Mouse (Mus musculus) right cerebral cortex, postnatal 4 days (tissue): ENCODE data around the gene Loxl3.

Experiments used
- DNase-seq: peaks from one replicate; pipeline ENCODE4 v3.0.0-alpha.2; 2022

Gene Loxl3

DNA sequence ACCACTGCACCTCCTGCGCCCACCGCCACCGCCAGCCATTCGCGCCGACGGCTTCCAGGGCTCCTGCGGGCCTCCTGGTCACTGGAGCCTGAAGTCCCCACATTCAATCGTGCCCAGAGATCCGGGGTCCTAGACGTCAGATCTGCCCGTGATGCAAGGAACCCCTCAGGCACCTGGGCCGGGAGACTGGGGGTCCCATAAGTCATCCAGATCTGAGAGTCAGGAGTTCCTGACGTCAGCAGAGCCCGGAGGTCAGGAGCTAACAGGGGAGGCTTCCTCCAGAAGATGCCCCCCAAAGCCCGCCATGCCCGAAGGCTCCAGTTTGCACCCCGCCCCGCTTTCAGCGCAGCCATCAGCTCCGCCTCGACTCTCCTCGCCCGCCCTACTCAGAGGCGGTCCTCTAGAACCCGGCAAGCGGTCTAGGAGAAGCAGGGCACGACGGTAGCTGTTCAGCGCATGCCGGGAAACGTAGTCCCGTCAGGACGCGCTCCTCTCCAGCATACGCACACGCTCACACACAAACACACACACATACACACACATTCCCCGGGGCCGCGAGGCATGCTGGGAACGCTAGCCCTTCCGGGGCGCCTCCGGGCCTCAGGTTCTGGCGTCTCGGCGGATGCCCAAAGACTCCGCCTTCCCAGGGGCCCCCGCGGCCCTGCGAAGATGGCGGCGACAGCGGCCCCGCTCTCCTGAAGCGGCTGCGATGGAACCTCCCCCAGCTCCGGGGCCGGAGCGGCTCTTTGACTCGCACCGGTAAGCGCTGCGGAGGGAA, 20.3 kb downstream of the Loxl3 start, which contains the start of gene Aup1:
Aup1 (plus strand) TSS at position 448 of the 778 bp plus-strand sequence.
- peak; percentile 94 for DNase-seq

DNA sequence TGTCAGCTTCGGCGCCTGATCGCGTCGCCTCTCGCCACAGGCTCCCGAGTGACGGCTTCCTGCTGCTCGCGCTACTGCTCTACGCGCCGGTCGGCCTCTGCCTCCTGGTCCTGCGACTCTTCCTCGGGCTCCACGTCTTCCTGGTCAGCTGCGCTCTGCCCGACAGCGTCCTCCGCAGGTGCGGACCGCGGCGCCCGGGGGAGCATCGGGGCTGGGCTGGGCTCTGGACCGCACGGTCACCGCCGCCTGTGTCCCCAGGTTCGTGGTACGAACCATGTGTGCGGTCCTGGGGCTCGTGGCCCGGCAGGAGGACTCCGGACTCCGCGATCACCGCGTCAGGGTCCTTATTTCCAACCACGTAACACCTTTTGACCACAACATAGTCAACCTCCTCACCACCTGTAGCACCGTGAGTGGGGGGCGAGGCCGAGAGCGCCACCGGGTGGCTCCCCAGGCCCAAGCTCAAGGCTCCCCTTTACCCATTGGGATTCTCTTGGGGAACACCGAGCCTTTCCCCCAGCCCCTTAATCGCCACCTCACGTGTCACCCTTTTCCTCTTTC, 21.0 kb downstream of the Loxl3 start, which contains the start of gene Htra2:
Htra2 (minus strand) TSS at position 403 of the 561 bp plus-strand sequence.
- no peak for DNase-seq

DNA sequence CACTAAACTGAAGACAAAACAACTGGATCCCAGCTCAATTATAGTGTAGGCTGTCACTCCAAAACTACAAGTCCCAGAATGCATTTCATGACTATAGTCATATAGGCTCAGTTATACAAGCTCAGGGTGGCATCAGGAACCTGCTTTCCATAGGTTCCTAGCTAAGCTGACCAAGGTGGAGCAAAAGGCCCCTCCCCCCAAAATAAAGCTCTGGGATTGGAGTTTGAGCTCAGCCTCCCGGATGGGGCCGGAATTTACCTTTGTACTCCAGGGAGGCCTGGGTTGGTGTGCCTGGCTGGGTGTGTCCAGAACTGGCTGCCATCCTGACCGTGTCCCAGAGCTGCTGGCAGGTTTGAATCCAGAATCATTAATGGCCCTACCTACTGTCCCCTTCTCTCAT, 23.8 kb downstream of the Loxl3 start, which contains the start of gene Dqx1:
Dqx1 (plus strand) TSS at position 55 of the 400 bp plus-strand sequence.
- no peak for DNase-seq

DNA sequence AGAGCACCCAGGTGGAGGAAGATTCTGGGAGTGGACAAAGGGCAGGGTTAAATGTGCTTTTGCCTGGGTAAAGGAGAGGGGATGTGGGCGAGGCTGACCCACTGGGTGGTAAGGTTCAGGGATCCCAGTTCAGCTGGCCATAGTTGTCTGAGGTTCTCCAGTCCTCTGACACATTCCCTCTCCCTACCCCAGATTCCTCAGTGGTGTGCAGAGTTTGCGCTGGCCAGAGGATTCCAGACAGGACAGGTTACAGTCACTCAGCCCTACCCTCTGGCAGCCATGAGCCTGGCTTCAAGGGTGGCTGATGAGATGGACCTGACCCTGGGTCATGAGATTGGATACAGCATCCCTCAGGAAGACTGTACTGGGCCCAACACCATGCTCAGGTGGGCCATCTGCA, 24.8 kb downstream of the Loxl3 start:
- no peak for DNase-seq

DNA sequence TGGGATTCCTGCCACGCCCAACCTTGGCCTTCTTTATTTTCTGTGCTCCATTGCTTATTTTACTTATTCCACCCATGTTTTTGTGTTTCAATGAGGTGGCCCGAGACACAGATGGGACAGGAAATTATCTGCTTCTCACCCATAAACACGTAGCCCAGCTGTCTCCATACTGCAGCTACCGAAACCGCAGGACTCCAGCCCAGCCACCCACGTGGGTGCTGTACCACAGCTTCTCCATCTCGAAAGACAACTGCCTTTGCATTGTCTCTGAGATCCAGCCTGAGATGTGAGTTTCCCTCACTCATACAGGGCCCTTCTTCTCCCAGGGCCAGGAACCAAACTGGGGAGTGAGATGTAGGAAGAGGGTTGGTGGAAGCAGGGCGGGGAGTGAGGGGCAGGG, 32.0 kb downstream of the Loxl3 start:
- DNase-seq, result no peak

DNA sequence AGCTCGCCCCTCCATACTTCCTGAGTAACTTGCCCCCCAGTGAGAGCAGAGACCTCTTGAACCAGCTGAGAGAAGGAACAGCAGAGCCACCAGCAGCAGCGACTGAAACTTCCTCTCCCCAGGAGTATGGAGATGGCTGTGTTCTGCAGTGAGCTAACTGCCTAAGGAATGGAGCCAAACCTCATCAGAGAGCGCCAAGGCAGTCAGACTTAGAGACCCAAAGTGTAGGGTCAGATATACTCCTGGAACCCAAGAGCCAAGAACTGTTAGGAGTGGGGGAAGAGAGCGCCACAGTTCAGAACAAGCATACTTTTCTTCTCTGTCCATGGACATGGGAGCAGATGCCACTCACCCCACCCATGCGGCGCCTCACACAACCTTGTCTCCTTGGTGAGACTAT, 32.5 kb downstream of the Loxl3 start:
- no peak for DNase-seq

DNA sequence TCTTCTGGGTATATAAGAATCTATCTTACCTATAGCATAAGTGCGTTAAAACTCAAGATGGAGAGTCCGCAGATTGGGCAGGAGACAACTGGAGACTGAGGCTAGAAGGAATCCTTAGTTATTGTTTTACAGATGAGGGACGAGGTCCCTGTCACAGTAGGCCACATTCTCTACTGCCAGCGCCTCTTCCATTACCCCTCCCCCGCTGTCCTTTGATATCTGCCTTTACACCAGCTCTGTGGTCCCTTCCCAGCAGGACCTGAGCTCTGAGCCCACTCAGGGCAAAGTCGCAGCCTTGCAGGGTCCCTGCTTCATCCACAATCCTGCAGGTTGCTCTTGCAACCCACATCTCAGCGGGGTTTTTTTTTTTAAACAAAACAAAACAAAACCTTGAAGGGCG, 34.2 kb downstream of the Loxl3 start:
- no peak for DNase-seq

DNA sequence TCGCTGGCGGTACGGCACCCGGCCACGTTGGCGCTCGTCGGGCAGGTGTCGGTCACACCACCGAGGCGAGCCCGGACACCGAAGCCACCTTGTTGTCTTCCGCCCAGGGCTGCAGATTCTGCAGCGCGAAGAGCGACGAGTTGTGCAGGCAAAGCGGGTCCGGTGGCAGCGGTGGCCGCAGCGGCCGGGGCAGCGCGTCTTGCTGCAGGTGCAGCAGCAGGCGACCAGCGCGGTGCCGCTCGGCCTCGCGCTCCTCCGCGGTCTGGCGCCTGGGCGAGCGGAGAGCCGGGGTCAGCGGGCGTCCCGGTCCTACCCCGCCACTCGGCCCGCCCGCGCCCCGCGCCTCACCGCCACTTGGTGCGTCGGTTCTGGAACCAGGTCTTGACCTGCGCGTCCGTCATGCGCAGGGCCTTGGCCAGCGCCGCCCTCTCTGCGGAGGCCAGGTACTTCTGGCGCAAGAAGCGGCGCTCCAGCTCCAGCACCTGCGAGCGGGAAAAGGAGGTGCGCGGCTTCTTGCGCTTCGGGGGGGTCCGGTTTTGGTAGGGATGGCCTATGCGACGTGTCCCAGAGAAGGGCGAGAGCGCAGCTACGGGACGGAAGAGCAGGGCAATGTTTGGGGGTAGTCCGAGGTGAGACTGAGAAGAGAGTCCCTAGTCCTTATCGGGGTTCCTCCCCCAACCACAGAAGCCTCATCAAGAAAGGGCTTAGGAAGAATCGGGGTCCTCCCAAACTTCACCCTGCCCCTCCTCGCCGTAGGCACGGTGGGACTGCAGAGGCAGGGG, 34.9 kb downstream of the Loxl3 start:
- DNase-seq, result no peak

DNA sequence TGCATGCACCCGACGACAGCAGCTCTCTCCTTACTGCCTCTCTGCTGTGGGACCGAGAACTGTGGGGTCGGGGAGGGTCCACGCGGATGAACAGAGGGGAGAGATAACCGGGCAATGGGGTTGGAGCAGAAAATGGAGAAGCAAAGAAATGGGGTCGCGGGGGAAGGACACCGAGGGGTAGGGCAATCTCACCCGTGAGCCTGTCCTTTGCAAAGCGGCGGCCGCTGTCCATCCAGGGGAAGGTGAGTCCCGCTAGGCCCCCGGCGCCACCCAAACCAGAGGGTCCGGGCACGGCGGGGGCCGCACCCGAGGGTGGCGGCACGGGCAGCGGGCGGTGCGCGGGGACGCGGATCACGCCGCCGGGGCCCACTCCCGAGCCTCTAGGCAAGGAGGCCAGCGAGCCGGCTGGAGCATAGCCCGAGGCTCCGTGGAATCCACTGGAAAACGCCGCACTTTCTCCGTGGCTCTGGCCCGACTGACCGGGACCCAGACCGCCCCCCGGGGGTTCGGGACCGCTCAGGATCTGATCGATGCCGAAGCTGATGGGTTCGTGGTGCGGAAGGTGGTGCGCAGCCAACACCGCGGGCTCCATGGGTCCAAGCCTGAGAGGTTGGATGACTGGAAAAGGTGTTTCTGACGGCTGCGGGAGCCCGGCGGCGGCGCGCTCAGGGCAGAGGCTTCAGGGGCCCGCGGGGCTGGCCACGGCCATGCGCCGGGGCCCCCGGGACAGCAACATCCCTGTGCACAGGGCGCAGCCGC, 35.7 kb downstream of the Loxl3 start:
- DNase-seq, result no peak

DNA sequence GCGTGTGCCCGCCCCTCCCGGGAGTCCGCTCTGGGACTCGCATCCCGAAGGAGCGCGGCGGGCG, 36.1 kb downstream of the Loxl3 start, which contains the start of gene Tlx2:
Tlx2 (minus strand) TSS at position 47 of the 64 bp plus-strand sequence.
- no peak for DNase-seq

DNA sequence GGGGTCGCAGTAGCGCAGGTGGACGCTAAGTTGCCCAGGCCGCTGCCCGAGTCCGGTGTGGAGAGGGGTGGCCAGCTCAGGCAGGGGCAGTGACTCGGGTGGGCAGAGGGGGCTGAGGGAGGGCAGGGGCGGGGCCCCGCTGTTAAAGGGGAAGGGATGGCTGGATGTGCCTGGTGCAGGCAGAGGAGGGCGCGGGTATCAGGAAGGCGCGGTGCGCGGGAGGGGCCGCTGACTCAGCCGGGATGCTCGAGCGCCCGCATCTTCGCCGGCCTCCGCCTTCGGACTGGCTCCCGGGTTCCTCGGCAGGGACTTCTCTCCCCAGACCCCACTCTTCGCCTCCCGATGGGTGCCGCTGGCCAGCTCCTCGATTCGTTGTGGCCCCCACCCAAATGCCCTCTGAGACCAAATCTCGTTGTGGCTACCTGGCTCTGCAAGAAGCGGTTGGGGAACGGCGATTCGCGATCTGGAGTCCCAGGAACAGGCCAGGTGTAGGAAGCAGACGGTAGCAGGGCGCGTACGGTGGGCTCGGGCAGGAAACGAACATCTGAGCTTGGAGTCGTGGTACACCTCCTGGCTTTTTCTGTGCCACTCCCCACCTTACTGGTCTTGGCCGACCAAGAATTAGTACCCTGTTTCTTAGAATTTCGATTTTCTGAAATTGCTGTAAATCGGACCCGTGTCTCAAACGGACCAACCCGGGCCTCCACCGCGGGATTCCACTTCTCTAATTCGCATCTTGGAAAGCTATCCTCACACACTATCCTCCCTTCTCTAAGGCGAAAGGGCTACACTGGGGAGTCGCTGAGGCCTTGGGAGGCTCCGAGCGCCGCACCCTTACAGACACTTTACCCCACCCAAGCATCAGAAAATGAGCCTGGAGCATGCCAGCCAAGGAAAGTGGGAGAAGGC, 36.6 kb downstream of the Loxl3 start:
- no peak for DNase-seq

DNA sequence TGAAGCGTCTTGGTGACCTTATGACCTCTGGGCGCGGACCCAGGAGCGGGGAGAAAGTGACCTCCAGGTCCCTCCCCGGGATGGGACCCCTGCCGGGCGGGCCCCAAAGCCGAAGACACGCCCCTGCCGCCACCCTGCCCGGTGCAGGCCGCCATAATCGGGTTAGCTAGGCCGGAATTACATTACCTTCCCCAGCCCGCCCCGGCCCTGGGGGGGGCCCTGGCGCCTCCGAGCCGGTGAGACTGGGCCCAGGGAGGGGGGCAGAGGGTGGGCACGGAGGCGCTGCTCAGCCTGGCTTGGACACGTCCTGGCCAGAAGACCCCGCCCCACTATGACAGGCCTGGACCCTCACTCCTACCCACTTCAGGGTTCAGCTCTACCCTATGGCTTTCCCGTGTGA, 37.2 kb downstream of the Loxl3 start:
- DNase-seq, result no peak

DNA sequence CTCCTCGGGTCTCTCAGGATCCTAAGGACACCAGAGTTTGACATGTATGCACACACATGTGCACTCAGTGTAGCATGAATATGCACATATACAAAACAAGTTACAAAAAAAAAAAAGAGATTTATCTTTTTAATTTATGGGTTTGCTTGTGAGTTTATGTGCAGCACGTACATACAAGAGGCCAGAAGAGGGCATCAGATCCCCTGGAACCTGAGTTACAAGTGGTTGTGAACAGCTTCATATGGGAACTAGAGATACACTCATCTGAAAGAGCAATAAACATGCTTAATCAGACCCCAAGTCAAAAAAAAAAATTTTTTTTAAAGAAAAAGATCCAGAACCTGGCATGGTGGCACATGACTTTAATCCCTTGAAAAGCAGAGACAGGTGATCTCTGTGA, 41.0 kb downstream of the Loxl3 start:
- no peak for DNase-seq

DNA sequence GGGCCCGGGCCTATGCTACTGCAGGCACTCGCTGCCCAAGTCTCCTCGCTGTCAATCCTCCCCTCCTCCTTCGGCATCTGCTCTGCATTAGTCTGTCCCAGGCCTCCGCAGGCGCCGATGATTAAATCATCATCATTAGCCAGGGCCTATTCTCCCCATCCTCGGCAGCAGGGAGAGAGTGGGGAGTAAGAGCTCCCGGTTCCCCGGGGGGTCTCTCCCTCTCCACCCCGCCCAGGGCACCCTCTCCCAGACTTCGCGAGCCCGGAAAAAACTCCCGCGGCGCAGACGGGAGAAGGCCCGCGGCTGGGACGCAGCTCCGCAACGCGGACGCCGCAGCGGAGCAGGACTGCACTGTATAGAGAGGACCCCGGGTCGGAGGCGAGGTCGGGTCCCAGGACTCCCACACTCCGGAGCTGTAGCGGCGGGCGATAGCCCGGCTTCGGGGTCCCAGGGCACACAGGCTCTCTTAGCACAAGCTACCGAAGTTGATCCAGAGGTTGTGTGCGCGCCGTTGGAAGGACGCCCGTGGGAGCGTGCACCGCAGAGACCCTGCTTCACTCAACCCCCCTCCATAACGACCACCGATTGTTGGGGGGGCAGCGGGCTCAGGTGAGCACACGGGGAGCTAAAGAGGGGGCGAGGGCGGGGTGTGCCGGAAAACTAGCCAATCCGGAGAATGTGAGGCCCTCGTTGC, 43.8 kb downstream of the Loxl3 start, which contains the start of gene Pcgf1:
Pcgf1 (plus strand) TSS at position 240 of the 694 bp plus-strand sequence.
- DNase-seq, result no peak

DNA sequence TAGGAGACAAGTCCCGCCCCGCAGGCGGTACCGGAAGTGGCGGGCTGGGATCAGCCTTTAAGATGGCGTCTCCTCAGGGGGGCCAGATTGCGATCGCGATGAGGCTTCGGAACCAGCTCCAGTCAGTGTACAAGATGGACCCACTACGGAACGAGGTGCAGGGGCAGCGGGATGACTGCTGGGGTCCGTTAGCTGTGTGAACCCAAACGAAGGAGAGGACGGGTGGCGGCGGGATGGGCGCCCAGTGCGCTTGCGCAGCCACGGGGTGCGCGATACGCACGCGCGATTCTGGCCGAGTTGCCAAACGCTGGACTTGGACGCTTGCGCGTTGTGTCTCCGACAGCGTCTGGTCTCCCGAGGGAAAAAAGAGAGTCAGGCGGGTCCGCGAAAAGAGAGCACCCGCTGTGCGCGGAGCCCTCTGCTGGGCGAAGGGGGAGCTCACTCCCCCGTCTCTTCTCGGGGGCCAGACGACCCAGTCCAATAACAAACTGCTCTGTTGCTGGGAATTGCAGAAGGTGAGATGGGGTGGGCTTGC, 44.4 kb downstream of the Loxl3 start:
- DNase-seq, result peak; percentile 100

DNA sequence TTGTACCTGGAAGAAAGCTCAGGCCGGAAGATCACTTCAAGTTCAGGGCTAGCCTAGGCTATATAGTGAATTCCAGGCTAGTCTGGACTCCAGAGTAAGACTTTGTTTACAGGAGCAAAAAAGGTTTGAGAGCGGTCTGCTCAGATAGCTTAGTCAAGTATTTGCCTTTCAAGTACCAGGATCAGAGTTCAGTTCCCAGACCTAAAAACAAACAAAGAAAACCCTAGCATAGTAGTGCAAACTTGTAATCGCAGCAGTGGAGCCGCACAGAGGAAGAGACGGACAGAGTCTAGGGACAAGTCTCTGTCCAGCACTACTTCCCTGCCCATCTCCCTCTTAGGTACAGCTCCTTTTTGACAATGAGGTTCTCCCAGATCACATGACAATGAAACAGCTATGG, 46.2 kb downstream of the Loxl3 start:
- no peak for DNase-seq

DNA sequence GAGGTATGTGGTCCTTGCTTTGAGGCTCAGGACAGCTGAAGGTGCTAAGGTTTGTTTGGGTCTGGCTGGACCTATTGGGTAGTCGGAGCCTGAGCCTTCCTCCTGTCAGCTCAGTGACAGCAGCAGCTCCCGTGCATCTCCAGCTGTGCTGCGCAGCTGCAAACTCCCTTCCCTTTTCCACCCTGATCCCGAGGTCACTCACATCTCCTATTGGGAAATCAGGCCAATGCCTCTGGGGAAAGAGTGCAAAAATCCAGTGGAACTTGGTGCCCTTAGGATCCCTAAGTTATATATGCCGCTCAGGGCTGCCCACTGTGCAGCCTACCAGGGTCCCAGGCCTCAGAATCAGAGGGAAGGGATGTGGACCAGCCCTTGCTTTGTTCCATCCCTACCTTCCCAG, 49.5 kb downstream of the Loxl3 start:
- DNase-seq, result no peak

DNA sequence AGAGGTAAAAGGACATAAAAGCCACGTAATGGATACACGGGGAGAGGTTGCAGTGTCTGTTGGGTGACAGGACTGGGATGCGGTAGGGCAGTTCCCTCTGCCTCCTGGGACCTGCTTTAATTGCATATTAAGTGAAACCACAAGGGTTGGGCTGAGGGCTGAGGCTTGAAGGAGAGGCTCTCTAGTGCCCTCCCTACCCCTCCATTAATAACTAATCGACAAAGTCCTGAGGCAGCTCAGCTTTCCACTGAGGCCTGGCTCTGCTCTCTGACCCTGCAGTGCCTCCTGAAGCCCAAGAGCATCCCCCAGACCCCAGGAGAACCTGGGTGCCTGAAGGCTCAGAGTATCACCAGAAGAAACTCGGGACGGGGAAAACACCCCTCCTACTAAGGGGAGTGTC, 50.5 kb downstream of the Loxl3 start:
- no peak for DNase-seq

DNA sequence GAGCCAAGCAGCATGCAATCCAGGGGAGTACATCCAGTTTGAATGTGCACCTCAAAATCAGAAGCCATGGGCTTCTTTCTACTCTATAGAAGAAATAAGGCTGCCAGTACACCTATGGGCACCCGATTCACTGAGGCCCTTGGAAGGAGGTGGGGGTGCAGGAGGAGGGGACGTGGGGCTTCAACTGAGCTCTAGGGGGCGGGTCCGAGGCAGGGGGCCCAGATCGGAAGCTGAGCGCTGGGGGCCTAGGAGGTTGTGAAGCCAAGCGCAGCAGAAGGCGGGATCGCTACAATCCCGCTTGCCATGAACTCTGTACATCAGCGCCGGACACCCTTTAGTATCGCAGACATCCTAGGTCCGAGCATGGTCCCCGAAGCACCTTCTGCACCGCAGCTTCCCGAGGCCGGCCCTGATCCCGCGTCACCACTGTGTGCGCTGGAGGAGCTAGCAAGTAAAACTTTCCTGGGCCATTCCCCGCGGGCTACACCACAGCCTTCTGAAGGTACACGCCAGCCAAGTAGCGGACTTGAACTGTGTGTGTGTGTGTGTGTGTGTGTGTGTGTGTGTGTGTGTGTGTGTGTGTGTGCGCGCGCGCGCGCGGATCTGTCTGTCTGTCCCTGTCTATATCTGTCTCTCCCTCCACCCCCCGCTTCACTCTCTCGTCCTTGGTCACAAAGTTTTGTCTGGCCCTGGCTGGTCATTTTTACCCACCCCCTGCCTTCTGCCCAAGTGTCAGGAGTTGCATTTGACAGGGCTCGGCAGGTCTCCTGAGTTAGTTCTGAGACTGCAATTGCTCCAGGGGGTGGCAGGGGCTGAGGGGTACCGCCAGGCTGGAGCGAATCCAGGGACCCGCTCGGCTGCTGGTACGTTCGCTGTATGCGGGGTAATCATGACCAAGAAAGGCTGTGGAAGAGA, 52.4 kb downstream of the Loxl3 start, which contains the start of gene Lbx2:
Lbx2 (plus strand) TSS at position 247 of the 915 bp plus-strand sequence.
- no peak for DNase-seq

DNA sequence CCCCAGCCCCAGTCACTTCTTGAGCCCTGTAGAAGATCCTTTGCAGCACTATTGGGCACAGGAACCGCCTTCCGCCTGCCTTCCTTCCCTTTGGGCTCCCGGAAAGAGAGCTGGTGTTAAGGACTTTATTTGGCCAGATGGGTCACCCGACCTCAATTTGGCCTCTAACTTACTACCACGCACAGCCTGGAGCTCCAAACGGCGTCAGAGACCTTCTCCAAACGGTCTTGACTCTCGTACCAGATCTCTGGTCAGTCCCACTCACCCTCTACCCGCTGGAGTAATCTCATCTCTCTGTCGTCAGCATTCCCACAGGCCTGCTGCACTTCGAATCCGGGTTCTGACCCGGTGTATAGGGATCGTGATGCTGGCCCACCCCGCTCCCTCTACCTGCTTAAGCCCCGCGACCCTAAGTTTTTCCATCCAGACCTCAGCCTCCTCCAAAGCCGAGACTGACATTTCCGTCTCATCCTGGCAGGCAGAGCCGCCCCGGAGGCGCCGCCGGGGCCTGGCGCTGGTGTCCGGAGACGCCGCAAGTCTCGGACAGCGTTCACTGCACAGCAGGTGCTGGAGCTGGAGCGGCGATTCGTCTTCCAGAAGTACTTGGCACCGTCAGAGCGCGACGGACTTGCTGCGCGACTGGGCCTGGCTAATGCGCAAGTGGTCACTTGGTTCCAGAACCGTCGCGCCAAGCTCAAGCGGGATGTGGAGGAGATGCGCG, 53.4 kb downstream of the Loxl3 start:
- DNase-seq, result no peak
